Mouse (Mus musculus): Measurements from ENCODE around the gene Ldb1. TPM values are rescaled to one million over a fixed set of nuclear protein-coding genes. Genes with fewer than 3 reads are reported as not detected.

Gene Ldb1
- total and polyA plus RNA-seq, 3 experiments: 68.6 to 405 (median 145) TPM

GRCm38 (mm10) chr19:46058466-46058865, 13.5 kb upstream of the Ldb1 start:
- no peak for DNase-seq (ENCODE audit: low spot score)
- Histone ChIP-seq H3K36me3 (replicated peaks) (peaks cover 45% of the 10 kb centered on the region), H3K4me1 (ENCODE audit: insufficient read depth, low read depth, low read length) (peaks cover 54% of the 10 kb centered on the region), H3K27me3 (ENCODE audit: insufficient read depth, low read length) (no peaks in the 10 kb centered on the region; the same call in 1 of the 2 replicates), H3K9me3 (replicated peaks) (peaks cover 3% of the 10 kb centered on the region; the same call in 1 of the 2 replicates), H3K4me3 (ENCODE audit: low read depth, low read length) (peak overlapping the region; percentile 42; the same call in 1 of the 2 replicates)
- ATAC-seq (ENCODE audit: extremely low read depth, insufficient number of reproducible peaks, low FRiP score, poor library complexity, severe bottlenecking): no peak
- TF ChIP-seq POLR2AphosphoS5 (IDR thresholded peaks at IDR 0.05; ENCODE audit: insufficient replicate concordance, low read depth, low read length): no peak
- TF ChIP-seq TAL1 (conservative IDR thresholded peaks at IDR 0.05; ENCODE audit: low read depth, low read length): no peak
- TF ChIP-seq GATA2 (IDR thresholded peaks at IDR 0.05; ENCODE audit: borderline replicate concordance, low read depth, low read length): no peak
- TF ChIP-seq CTCF (IDR thresholded peaks at IDR 0.05; ENCODE audit: low read depth, low read length): no peak
- no peak for TF ChIP-seq GATA1 (IDR thresholded peaks at IDR 0.05; ENCODE audit: borderline replicate concordance, low read length)

- peak overlapping the region; percentile 99 for H3K4me3 ChIP-seq (ENCODE audit: low read depth, low read length)
- peaks cover 3% of the 10 kb centered on the region; the same call in 1 of the 2 replicates for H3K9me3 ChIP-seq (replicated peaks)
- DNase-seq (ENCODE audit: low spot score) (peak; percentile 81), ATAC-seq (ENCODE audit: extremely low read depth, insufficient number of reproducible peaks, low FRiP score, poor library complexity, severe bottlenecking) (peak; percentile 22)
- H3K27me3 ChIP-seq (ENCODE audit: insufficient read depth, low read length): no peaks in the 10 kb centered on the region
- H3K4me1 ChIP-seq (ENCODE audit: insufficient read depth, low read depth, low read length): peaks cover 40% of the 10 kb centered on the region
- TF ChIP-seq CTCF (IDR thresholded peaks at IDR 0.05; ENCODE audit: low read depth, low read length) (no peak), TAL1 (conservative IDR thresholded peaks at IDR 0.05; ENCODE audit: low read depth, low read length) (no peak), POLR2AphosphoS5 (IDR thresholded peaks at IDR 0.05; ENCODE audit: insufficient replicate concordance, low read depth, low read length) (no peak), GATA1 (IDR thresholded peaks at IDR 0.05; ENCODE audit: borderline replicate concordance, low read length) (no peak), GATA2 (IDR thresholded peaks at IDR 0.05; ENCODE audit: borderline replicate concordance, low read depth, low read length) (no peak)
- H3K36me3 ChIP-seq (replicated peaks): peaks cover 31% of the 10 kb centered on the region
Observed at GRCm38 (mm10) chr19:46056947-46057607, 12.1 kb upstream of the Ldb1 start.

GRCm38 (mm10) chr19:46056388-46056946, 11.5 kb upstream of the Ldb1 start:
- peak overlapping the region; percentile 99 for H3K4me3 ChIP-seq (ENCODE audit: low read depth, low read length)
- ATAC-seq (ENCODE audit: extremely low read depth, insufficient number of reproducible peaks, low FRiP score, poor library complexity, severe bottlenecking) (peak; percentile 84), DNase-seq (ENCODE audit: low spot score) (peak; percentile 80)
- peaks cover 36% of the 10 kb centered on the region for H3K4me1 ChIP-seq (ENCODE audit: insufficient read depth, low read depth, low read length)
- H3K36me3 ChIP-seq (replicated peaks): peaks cover 25% of the 10 kb centered on the region
- H3K9me3 ChIP-seq (replicated peaks): peaks cover 3% of the 10 kb centered on the region; the same call in 1 of the 2 replicates
- no peaks in the 10 kb centered on the region for H3K27me3 ChIP-seq (ENCODE audit: insufficient read depth, low read length)
- TF ChIP-seq GATA1 (IDR thresholded peaks at IDR 0.05; ENCODE audit: borderline replicate concordance, low read length): no peak

- DNase-seq (ENCODE audit: low spot score) (peak; percentile 72), ATAC-seq (ENCODE audit: extremely low read depth, insufficient number of reproducible peaks, low FRiP score, poor library complexity, severe bottlenecking) (no peak)
- Histone ChIP-seq H3K4me1 (ENCODE audit: insufficient read depth, low read depth, low read length) (peaks cover 30% of the 10 kb centered on the region), H3K9me3 (replicated peaks) (peaks cover 3% of the 10 kb centered on the region; the same call in 1 of the 2 replicates), H3K27me3 (ENCODE audit: insufficient read depth, low read length) (no peaks in the 10 kb centered on the region), H3K4me3 (ENCODE audit: low read depth, low read length) (peak overlapping the region; percentile 99), H3K36me3 (replicated peaks) (peaks cover 19% of the 10 kb centered on the region)
- peak; percentile 22; the same call in 1 of the 2 replicates for TF ChIP-seq CTCF (IDR thresholded peaks at IDR 0.05; ENCODE audit: low read depth, low read length)
- TF ChIP-seq TAL1 (conservative IDR thresholded peaks at IDR 0.05; ENCODE audit: low read depth, low read length): no peak
Observed at GRCm38 (mm10) chr19:46055752-46056387, 10.9 kb upstream of the Ldb1 start.

- TF ChIP-seq GATA2 (IDR thresholded peaks at IDR 0.05; ENCODE audit: borderline replicate concordance, low read depth, low read length) (no peak), TAL1 (conservative IDR thresholded peaks at IDR 0.05; ENCODE audit: low read depth, low read length) (no peak), GATA1 (IDR thresholded peaks at IDR 0.05; ENCODE audit: borderline replicate concordance, low read length) (no peak), POLR2AphosphoS5 (IDR thresholded peaks at IDR 0.05; ENCODE audit: insufficient replicate concordance, low read depth, low read length) (no peak), CTCF (IDR thresholded peaks at IDR 0.05; ENCODE audit: low read depth, low read length) (no peak)
- Histone ChIP-seq H3K27me3 (ENCODE audit: insufficient read depth, low read length) (no peaks in the 10 kb centered on the region; the same call in 1 of the 2 replicates), H3K4me3 (ENCODE audit: low read depth, low read length) (no peak overlapping the region), H3K4me1 (ENCODE audit: insufficient read depth, low read depth, low read length) (peaks cover 30% of the 10 kb centered on the region), H3K36me3 (replicated peaks) (no peaks in the 10 kb centered on the region), H3K9me3 (replicated peaks) (no peaks in the 10 kb centered on the region)
- DNase-seq (ENCODE audit: low spot score): no peak
- no peak for ATAC-seq (ENCODE audit: extremely low read depth, insufficient number of reproducible peaks, low FRiP score, poor library complexity, severe bottlenecking)
Observed at GRCm38 (mm10) chr19:46050462-46050861, 5.4 kb upstream of the Ldb1 start.

GRCm38 (mm10) chr19:46049129-46049528, 4.1 kb upstream of the Ldb1 start:
- H3K9me3 ChIP-seq (replicated peaks): no peaks in the 10 kb centered on the region
- peaks cover 34% of the 10 kb centered on the region for H3K4me1 ChIP-seq (ENCODE audit: insufficient read depth, low read depth, low read length)
- no peak overlapping the region for H3K4me3 ChIP-seq (ENCODE audit: low read depth, low read length)
- no peak for ATAC-seq (ENCODE audit: extremely low read depth, insufficient number of reproducible peaks, low FRiP score, poor library complexity, severe bottlenecking)
- no peaks in the 10 kb centered on the region; the same call in 1 of the 2 replicates for H3K27me3 ChIP-seq (ENCODE audit: insufficient read depth, low read length)
- H3K36me3 ChIP-seq (replicated peaks): no peaks in the 10 kb centered on the region
- no peak for DNase-seq (ENCODE audit: low spot score)
- no peak for TF ChIP-seq CTCF (IDR thresholded peaks at IDR 0.05; ENCODE audit: low read depth, low read length)
- TF ChIP-seq GATA2 (IDR thresholded peaks at IDR 0.05; ENCODE audit: borderline replicate concordance, low read depth, low read length): no peak
- TF ChIP-seq POLR2AphosphoS5 (IDR thresholded peaks at IDR 0.05; ENCODE audit: insufficient replicate concordance, low read depth, low read length): no peak
- no peak for TF ChIP-seq TAL1 (conservative IDR thresholded peaks at IDR 0.05; ENCODE audit: low read depth, low read length)
- TF ChIP-seq GATA1 (IDR thresholded peaks at IDR 0.05; ENCODE audit: borderline replicate concordance, low read length): no peak
